Mouse (Mus musculus) neural tube, embryonic 14.5 days (tissue): ENCODE results near the gene Kcng3. TPM values are rescaled to one million over a fixed set of nuclear protein-coding genes. Genes with fewer than 3 reads are reported as not detected.
A peak's percentile ranks its signal among the peaks of the same experiment; 100 is the strongest.

Source experiments
- ATAC-seq: fragments of 200-750 bp; cut with Nextera tagmentation; 2 replicates; pipeline ENCODE4 v1.8.0; 2017; ENCODE audit warnings: low read depth, mild to moderate bottlenecking, moderate TSS enrichment, moderate library complexity
- H3K27ac ChIP-seq: fragments of 300-500 bp; sonication (generic); 2 replicates; pipeline ENCODE4 v1.5.1; 2014; ENCODE audit warnings: low read depth, mild to moderate bottlenecking, control low read depth, low read length, moderate library complexity, mixed read lengths
- H3K27me3 ChIP-seq: fragments of 300-500 bp; sonication (generic); 2 replicates; pipeline ENCODE4 v1.6.1; 2014; ENCODE audit warnings: low read length; ENCODE audit not compliant: control insufficient read depth, insufficient read depth
- H3K36me3 ChIP-seq: fragments of 300-500 bp; sonication (generic); 2 replicates; pipeline ENCODE4 v1.6.1; 2014; ENCODE audit warnings: low read length, mixed read lengths; ENCODE audit not compliant: control insufficient read depth, insufficient read depth
- H3K4me1 ChIP-seq: fragments of 300-500 bp; sonication (generic); 2 replicates; pipeline ENCODE4 v1.6.1; 2014; ENCODE audit warnings: low read length; ENCODE audit not compliant: control insufficient read depth, insufficient read depth
- H3K4me2 ChIP-seq: fragments of 300-500 bp; sonication (generic); 2 replicates; pipeline ENCODE4 v1.6.1; 2014; ENCODE audit warnings: mild to moderate bottlenecking, low read depth, low read length, control low read depth
- H3K4me3 ChIP-seq: fragments of 300-500 bp; sonication (generic); 2 replicates; pipeline ENCODE4 v1.5.1; 2014; ENCODE audit warnings: low read depth, low read length, control low read depth, mixed read lengths
- H3K9ac ChIP-seq: fragments of 300-500 bp; sonication (generic); replicated peaks from 2 replicates; pipeline ENCODE4 v1.6.1; 2014; ENCODE audit warnings: low read depth, mild to moderate bottlenecking, control low read depth, low read length, mixed read lengths
- H3K9me3 ChIP-seq: fragments of 300-500 bp; sonication (generic); 2 replicates; pipeline ENCODE4 v1.6.1; 2016; ENCODE audit warnings: low read length; ENCODE audit not compliant: control insufficient read depth
- WGBS: fragments of 180-500 bp; shearing (Covaris S2); extraction: QIAGEN DNeasy Blood & Tissue Kit; methylation state at CpG from one replicate; pipeline ENCODE4 v1.1.7; 2014; 5-methylcytosine and 5-hydroxymethylcytosine counted together
- polyA plus RNA-seq: library from polyadenylated mRNA; unstranded; fragments of >200 nt; fragmentation: Nextera tagmentation; extraction: Ambion mirVana; gene quantifications from 2 replicates; pipeline ENCODE4 v1.2.1, GENCODE M21; 2014

The Kcng3 gene
- polyA plus RNA-seq, 1 experiment from 2014 or later = not detected

- no peak overlapping the region for H3K9ac ChIP-seq
- no peak overlapping the region for H3K4me2 ChIP-seq
- H3K27ac ChIP-seq = no peak overlapping the region
- peaks cover 11% of the 10 kb centered on the region; the same call in 1 of the 2 replicates for H3K4me1 ChIP-seq
- H3K9me3 ChIP-seq = no peaks in the 10 kb centered on the region
- no peak for ATAC-seq
- H3K27me3 ChIP-seq = no peaks in the 10 kb centered on the region
- 49% methylated on average over 10 of the region's 10 CpGs for WGBS
- H3K36me3 ChIP-seq = no peaks in the 10 kb centered on the region
- H3K4me3 ChIP-seq = no peak overlapping the region
Measured at GRCm38 (mm10) chr17:83547145-83547544, 84.5 kb downstream of the Kcng3 start.

- peak overlapping the region; percentile 39; the same call in 1 of the 2 replicates for H3K9ac ChIP-seq
- H3K4me3 ChIP-seq = peak overlapping the region; percentile 16; the same call in 1 of the 2 replicates
- 4% methylated on average over 35 of the region's 35 CpGs for WGBS
- H3K27me3 ChIP-seq = no peaks in the 10 kb centered on the region
- no peaks in the 10 kb centered on the region for H3K36me3 ChIP-seq
- peaks cover 11% of the 10 kb centered on the region; the same call in 1 of the 2 replicates for H3K4me1 ChIP-seq
- ATAC-seq = peak; percentile 80
- peak overlapping the region; percentile 29; the same call in 1 of the 2 replicates for H3K27ac ChIP-seq
- H3K9me3 ChIP-seq = no peaks in the 10 kb centered on the region
- H3K4me2 ChIP-seq = peak overlapping the region; percentile 38
Measured at GRCm38 (mm10) chr17:83545756-83546742, 85.6 kb downstream of the Kcng3 start.

- Histone ChIP-seq H3K9ac (no peak overlapping the region), H3K36me3 (no peaks in the 10 kb centered on the region), H3K27me3 (no peaks in the 10 kb centered on the region), H3K27ac (0 out of 2 replicates have a peak overlapping the region, but pooled peaks have one; percentile 16), H3K4me1 (peaks cover 11% of the 10 kb centered on the region; the same call in 1 of the 2 replicates), H3K4me3 (no peak overlapping the region), H3K9me3 (no peaks in the 10 kb centered on the region), H3K4me2 (peak overlapping the region; percentile 38)
- 58% methylated on average over 6 of the region's 6 CpGs for WGBS
- ATAC-seq = peak; percentile 35; the same call in 1 of the 2 replicates
Measured at GRCm38 (mm10) chr17:83545259-83545658, 86.4 kb downstream of the Kcng3 start.

- Histone ChIP-seq H3K4me2 (no peak overlapping the region), H3K36me3 (no peaks in the 10 kb centered on the region), H3K9ac (no peak overlapping the region), H3K27me3 (no peaks in the 10 kb centered on the region), H3K9me3 (no peaks in the 10 kb centered on the region), H3K27ac (no peak overlapping the region), H3K4me3 (no peak overlapping the region), H3K4me1 (peaks cover 11% of the 10 kb centered on the region; the same call in 1 of the 2 replicates)
- WGBS = 86% methylated on average over 2 of the region's 2 CpGs
- no peak for ATAC-seq
Measured at GRCm38 (mm10) chr17:83542424-83542823, 89.3 kb downstream of the Kcng3 start.

- WGBS = 76% methylated on average over 12 of the region's 12 CpGs
- no peaks in the 10 kb centered on the region for H3K27me3 ChIP-seq
Measured at GRCm38 (mm10) chr17:83539262-83540037, 92.2 kb downstream of the Kcng3 start.

GRCm38 (mm10) chr17:83538694-83539093 lies 93.0 kb downstream of the Kcng3 start:
- no peaks in the 10 kb centered on the region for H3K4me1 ChIP-seq
- H3K4me2 ChIP-seq = no peak overlapping the region
- H3K9ac ChIP-seq = no peak overlapping the region; the same call in 1 of the 2 replicates
- ATAC-seq = no peak
- 65% methylated on average over 1 of the region's 1 CpGs for WGBS
- H3K36me3 ChIP-seq = no peaks in the 10 kb centered on the region
- no peak overlapping the region for H3K4me3 ChIP-seq
- H3K27me3 ChIP-seq = no peaks in the 10 kb centered on the region
- H3K27ac ChIP-seq = 0 out of 2 replicates have a peak overlapping the region, but pooled peaks have one; percentile 12
- no peaks in the 10 kb centered on the region for H3K9me3 ChIP-seq

More at GRCm38 (mm10) chr17:83539262-83540037, 92.2 kb downstream of the Kcng3 start:
- Histone ChIP-seq H3K9ac (no peak overlapping the region), H3K27ac (no peak overlapping the region), H3K9me3 (no peaks in the 10 kb centered on the region), H3K4me3 (no peak overlapping the region), H3K4me1 (no peaks in the 10 kb centered on the region), H3K4me2 (no peak overlapping the region), H3K36me3 (no peaks in the 10 kb centered on the region)
- ATAC-seq = no peak

- Histone ChIP-seq H3K4me2 (no peak overlapping the region), H3K36me3 (no peaks in the 10 kb centered on the region), H3K4me1 (no peaks in the 10 kb centered on the region), H3K4me3 (no peak overlapping the region), H3K27ac (0 out of 2 replicates have a peak overlapping the region, but pooled peaks have one; percentile 12), H3K27me3 (no peaks in the 10 kb centered on the region), H3K9me3 (no peaks in the 10 kb centered on the region), H3K9ac (no peak overlapping the region; the same call in 1 of the 2 replicates)
- ATAC-seq = no peak
- WGBS = 45% methylated on average over 9 of the region's 9 CpGs
Measured at GRCm38 (mm10) chr17:83538141-83538540, 93.6 kb downstream of the Kcng3 start.
